Mouse (Mus musculus) thymus, adult 2 months (tissue): Measurements from ENCODE around the gene Prickle1. TPM values are rescaled to one million over a fixed set of nuclear protein-coding genes. Genes with fewer than 3 reads are reported as not detected.

Source experiments
- DNase-seq: peaks from one replicate; pipeline ENCODE4 v3.0.0; 2021
- H3K27ac ChIP-seq: fragments of 200-500 bp; 2 replicates; pipeline ENCODE4 v1.5.1; 2012; ENCODE audit warnings: low read length, control low read depth; ENCODE audit not compliant: control insufficient read depth, insufficient read depth
- H3K27me3 ChIP-seq: fragments of 200-500 bp; 2 replicates; pipeline ENCODE4 v1.6.1; 2012; ENCODE audit warnings: mild to moderate bottlenecking, low read length, moderate library complexity, mixed read lengths; ENCODE audit not compliant: control insufficient read depth, insufficient read depth
- H3K36me3 ChIP-seq: fragments of 200-500 bp; 2 replicates; pipeline ENCODE4 v1.6.1; 2012; ENCODE audit warnings: mild to moderate bottlenecking, low read length, moderate library complexity; ENCODE audit not compliant: control insufficient read depth, insufficient read depth
- H3K4me1 ChIP-seq: fragments of 200-500 bp; replicated peaks from 2 replicates; pipeline ENCODE4 v1.6.1; 2012; ENCODE audit warnings: low read length; ENCODE audit not compliant: control insufficient read depth, insufficient read depth
- H3K4me3 ChIP-seq: fragments of 200-500 bp; 2 replicates; pipeline ENCODE4 v1.5.1; 2012; ENCODE audit warnings: mild to moderate bottlenecking, low read length, control low read depth, moderate library complexity; ENCODE audit not compliant: control insufficient read depth, insufficient read depth
- CTCF ChIP-seq: fragments of 200-500 bp; IDR thresholded peaks from 2 replicates; pipeline ENCODE4 v1.5.1; 2012; ENCODE audit warnings: mild to moderate bottlenecking, control low read depth, low read length, moderate library complexity, borderline replicate concordance; ENCODE audit not compliant: control insufficient read depth, poor library complexity, insufficient read depth; ENCODE audit errors: extremely low read depth
- POLR2A ChIP-seq: fragments of 200-500 bp; IDR thresholded peaks from 2 replicates; pipeline ENCODE4 v1.6.1; 2012; ENCODE audit warnings: mild to moderate bottlenecking, low read length, control low read depth, moderate library complexity; ENCODE audit not compliant: control insufficient read depth, poor library complexity, insufficient read depth; ENCODE audit errors: extremely low read depth
- WGBS: fragments of 180-500 bp; shearing (Covaris S2); methylation state at CpG from one replicate; pipeline ENCODE4 v1.1.7; 2018; 5-methylcytosine and 5-hydroxymethylcytosine counted together
- polyA plus RNA-seq: library from polyadenylated mRNA; depleted of rRNA; stranded (reverse); fragments of >200 nt; gene quantifications from 2 replicates; pipeline ENCODE4 v1.2.3, GENCODE M21; 2012

The Prickle1 gene
- polyA plus RNA-seq, 1 experiment: 9.7 TPM

DNA sequence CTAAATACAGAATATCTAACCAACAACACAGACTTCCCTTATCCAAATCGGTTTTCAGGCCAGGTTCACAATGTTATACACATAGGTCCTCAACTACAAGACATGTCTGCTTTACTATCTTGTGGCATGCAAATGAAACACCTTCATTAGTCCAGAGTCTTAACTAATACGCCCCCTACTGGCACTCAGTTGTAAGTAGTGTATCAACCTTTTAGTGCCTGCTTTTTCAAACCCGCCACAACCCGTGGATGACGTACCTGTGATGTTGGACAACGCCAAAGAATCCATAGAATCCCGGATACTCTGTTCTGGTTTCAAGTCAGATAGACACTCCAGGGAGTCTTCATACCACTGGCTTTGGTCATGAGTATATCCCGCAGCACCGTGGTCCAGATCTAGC is 93.0 kb downstream of the Prickle1 start:
- H3K4me1 ChIP-seq: no peaks in the 10 kb centered on the region
- TF ChIP-seq POLR2A (no peak), CTCF (no peak)
- H3K27me3 ChIP-seq: no peaks in the 10 kb centered on the region
- no peak overlapping the region for H3K27ac ChIP-seq
- no peak overlapping the region for H3K4me3 ChIP-seq
- no peak for DNase-seq
- 96% methylated on average over 9 of the region's 9 CpGs for WGBS
- peaks cover 51% of the 10 kb centered on the region for H3K36me3 ChIP-seq

DNA sequence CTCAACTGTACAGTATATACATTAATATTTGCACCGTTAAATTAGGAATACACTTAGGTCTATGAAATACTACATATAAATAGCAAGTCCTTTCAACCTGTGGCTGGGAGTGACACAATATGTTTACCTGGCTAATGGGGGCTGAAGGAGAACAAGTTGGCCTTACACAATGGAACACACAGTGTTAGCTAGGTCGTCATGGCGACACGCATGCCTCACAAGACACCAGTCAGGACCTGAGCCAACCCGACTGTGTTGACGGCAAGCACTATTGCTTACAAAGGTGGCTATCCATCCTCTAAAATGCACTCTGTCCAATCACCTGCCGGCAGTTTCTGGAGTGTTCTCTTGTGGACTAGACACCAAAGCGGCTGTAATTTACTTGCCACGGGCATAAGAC is 95.8 kb downstream of the Prickle1 start:
- WGBS: 95% methylated on average over 9 of the region's 9 CpGs
- no peak for DNase-seq
- peaks cover 53% of the 10 kb centered on the region for H3K36me3 ChIP-seq

DNA sequence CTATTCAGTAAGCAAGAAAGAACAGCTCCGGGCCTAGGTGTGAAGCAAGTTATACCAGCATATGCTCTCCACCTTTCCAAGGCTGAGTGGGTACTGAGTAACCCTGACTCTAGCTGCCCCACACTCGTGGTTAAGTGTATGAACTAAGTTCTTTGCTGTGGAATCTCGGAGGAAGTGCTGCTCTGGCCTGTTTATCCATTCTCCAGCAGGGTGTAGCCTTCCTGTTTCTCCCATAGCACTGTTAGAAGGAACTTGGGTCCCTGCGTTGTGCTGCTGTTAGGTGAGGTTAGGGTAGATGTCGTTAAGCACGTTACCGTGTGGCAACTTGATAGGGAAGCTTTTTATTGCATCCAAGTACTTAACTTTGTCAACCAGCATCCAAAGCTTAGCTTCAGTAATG is 101.0 kb downstream of the Prickle1 start:
- no peak for DNase-seq
- H3K4me3 ChIP-seq: no peak overlapping the region
- 78% methylated on average over 7 of the region's 7 CpGs for WGBS
- peaks cover 3% of the 10 kb centered on the region for H3K4me1 ChIP-seq
- no peak overlapping the region for H3K27ac ChIP-seq
- no peak for TF ChIP-seq CTCF
- TF ChIP-seq POLR2A: no peak
- H3K27me3 ChIP-seq: no peaks in the 10 kb centered on the region
- peaks cover 14% of the 10 kb centered on the region; the same call in 1 of the 2 replicates for H3K36me3 ChIP-seq

More for the DNA sequence above, 95.8 kb downstream of the Prickle1 start:
- Histone ChIP-seq H3K27ac (no peak overlapping the region), H3K4me1 (no peaks in the 10 kb centered on the region), H3K4me3 (no peak overlapping the region), H3K27me3 (no peaks in the 10 kb centered on the region)
- TF ChIP-seq CTCF (no peak), POLR2A (no peak)

DNA sequence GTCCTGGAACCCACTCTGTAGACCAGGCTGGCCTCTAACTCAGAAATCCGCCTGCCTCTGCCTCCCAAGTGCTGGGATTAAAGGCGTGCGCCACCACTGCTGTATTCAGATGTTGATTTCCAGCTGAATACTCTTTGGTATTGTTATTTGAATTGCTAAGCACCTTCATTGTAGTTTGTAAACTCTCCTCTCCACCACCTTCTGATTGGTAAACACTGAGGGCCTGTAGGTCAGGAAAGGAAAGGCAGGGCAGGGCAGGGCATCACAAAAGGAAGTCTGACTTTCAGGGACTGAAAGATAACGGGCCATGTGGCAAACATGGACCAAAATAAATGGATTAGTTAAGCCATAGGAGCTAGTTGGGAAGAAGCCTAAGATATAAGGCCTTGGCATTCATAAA is 106.1 kb downstream of the Prickle1 start:
- WGBS: 98% methylated on average over 4 of the region's 4 CpGs
- peaks cover 3% of the 10 kb centered on the region for H3K4me1 ChIP-seq
- H3K27me3 ChIP-seq: no peaks in the 10 kb centered on the region
- H3K36me3 ChIP-seq: no peaks in the 10 kb centered on the region
- no peak for DNase-seq
- H3K4me3 ChIP-seq: no peak overlapping the region
- no peak overlapping the region for H3K27ac ChIP-seq
- TF ChIP-seq CTCF (no peak), POLR2A (no peak)

DNA sequence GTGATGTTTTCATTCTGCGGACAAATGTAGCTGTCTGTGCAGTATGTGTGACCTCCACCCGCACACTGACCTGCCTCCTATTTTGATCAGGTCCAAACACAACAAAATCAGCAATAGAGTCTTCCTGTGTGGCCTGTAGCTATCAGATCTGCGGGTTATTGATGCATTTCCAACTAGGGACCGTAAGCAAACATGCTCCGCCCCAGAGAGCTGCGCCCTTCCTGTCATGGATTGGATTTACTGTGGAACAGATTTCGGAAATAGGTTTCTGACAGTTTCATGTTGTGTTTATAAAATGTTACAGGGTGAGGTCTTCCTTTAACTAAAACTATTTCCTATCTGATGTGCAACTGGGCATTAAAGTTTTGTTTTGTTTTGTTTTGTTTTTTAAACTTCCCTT is 109.6 kb downstream of the Prickle1 start:
- no peaks in the 10 kb centered on the region for H3K27me3 ChIP-seq
- H3K4me3 ChIP-seq: no peak overlapping the region
- H3K36me3 ChIP-seq: no peaks in the 10 kb centered on the region
- H3K4me1 ChIP-seq: no peaks in the 10 kb centered on the region
- no peak overlapping the region for H3K27ac ChIP-seq
- 96% methylated on average over 7 of the region's 7 CpGs for WGBS
- no peak for DNase-seq
- TF ChIP-seq CTCF (no peak), POLR2A (no peak)

DNA sequence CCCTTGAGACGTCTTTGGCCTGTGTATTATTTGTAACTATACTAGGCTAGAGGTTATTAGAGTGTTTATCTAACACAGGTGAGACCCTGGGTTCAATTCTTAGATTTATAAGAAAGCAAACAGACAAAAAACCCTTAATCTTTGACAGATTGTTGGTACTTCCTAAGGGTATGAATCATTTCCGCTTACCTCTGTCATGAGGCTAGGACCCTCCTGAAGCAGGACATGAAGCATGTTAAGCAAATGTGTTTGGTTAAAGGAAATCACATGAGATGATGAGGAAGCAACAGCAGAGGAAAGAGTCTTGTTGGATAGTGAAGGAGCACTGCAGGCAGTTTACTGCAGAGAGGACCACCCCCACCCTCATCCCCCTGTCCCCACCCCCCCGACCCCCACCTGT is 110.4 kb downstream of the Prickle1 start:
- H3K27ac ChIP-seq: no peak overlapping the region

DNA sequence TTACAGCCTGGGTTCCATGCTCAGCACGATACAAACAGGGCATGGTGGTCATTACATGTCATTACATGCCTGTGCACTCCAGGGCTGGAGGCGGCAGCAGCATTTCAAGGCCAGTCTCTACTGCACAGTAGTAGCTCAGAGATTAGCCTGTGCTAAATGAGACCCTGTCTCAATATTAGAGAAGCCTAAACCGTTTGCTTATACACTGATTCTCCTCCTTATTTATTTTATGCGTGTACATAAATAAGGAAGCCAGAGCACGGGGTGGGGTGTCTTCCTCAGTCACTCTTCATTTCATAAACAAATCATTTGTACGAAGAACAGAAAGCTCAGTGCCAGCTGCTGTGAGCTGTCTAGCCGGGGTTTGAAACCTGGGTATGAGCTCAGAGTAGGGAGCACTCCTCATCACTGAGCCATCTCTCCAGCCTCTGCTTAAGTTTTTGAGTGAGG is 111.4 kb downstream of the Prickle1 start:
- TF ChIP-seq CTCF (no peak), POLR2A (no peak)
- 97% methylated on average over 7 of the region's 7 CpGs for WGBS
- no peak overlapping the region for H3K27ac ChIP-seq
- DNase-seq: no peak
- no peak overlapping the region for H3K4me3 ChIP-seq
- no peaks in the 10 kb centered on the region for H3K27me3 ChIP-seq
- no peaks in the 10 kb centered on the region for H3K4me1 ChIP-seq
- H3K36me3 ChIP-seq: no peaks in the 10 kb centered on the region

More for the DNA sequence above, 110.4 kb downstream of the Prickle1 start:
- WGBS: 90% methylated on average over 3 of the region's 3 CpGs
- Histone ChIP-seq H3K4me1 (no peaks in the 10 kb centered on the region), H3K4me3 (no peak overlapping the region), H3K27me3 (no peaks in the 10 kb centered on the region), H3K36me3 (no peaks in the 10 kb centered on the region)
- no peak for TF ChIP-seq CTCF
- TF ChIP-seq POLR2A: no peak
- DNase-seq: no peak
